Mouse (Mus musculus) ES-Bruce4 (cell line): ENCODE results near the gene Yju2. TPM values are rescaled to one million over a fixed set of nuclear protein-coding genes. Genes with fewer than 3 reads are reported as not detected.

ENCODE experiments used
- H3K27ac ChIP-seq: 2 replicates; pipeline ENCODE4 v1.5.1; 2012; ENCODE audit warnings: low read length, inconsistent platforms; ENCODE audit not compliant: insufficient read depth
- H3K27me3 ChIP-seq: 2 replicates; pipeline ENCODE4 v1.6.1; 2012; ENCODE audit warnings: mild to moderate bottlenecking, low read length, inconsistent platforms; ENCODE audit not compliant: control insufficient read depth, poor library complexity, insufficient read depth, severe bottlenecking
- H3K36me3 ChIP-seq: 2 replicates; pipeline ENCODE4 v1.6.1; 2012; ENCODE audit warnings: inconsistent platforms, mild to moderate bottlenecking, low read length, moderate library complexity; ENCODE audit not compliant: control insufficient read depth, poor library complexity, insufficient read depth, severe bottlenecking
- H3K4me1 ChIP-seq: one replicate; pipeline ENCODE4 v1.8.1; 2011; ENCODE audit warnings: low read length; ENCODE audit not compliant: control insufficient read depth, insufficient read depth
- H3K4me3 ChIP-seq: 2 replicates; pipeline ENCODE4 v1.5.1; 2011; ENCODE audit warnings: low read depth, mild to moderate bottlenecking, low read length
- H3K9ac ChIP-seq: 2 replicates; pipeline ENCODE4 v1.6.1; 2012; ENCODE audit warnings: low read depth, mild to moderate bottlenecking, inconsistent platforms; ENCODE audit not compliant: poor library complexity, severe bottlenecking
- H3K9me3 ChIP-seq: replicated peaks from 2 replicates; pipeline ENCODE4 v1.6.1; 2012; ENCODE audit warnings: mild to moderate bottlenecking, low read length, inconsistent platforms; ENCODE audit not compliant: control insufficient read depth, poor library complexity, insufficient read depth, severe bottlenecking
- CTCF ChIP-seq: IDR thresholded peaks from one replicate; pipeline ENCODE4 v1.8.1; 2011; ENCODE audit warnings: low read depth, low read length
- EP300 ChIP-seq: IDR thresholded peaks from 2 replicates; pipeline ENCODE4 v1.6.1; 2011; ENCODE audit warnings: low read depth, low read length; ENCODE audit not compliant: insufficient read depth
- POLR2A ChIP-seq: IDR thresholded peaks from one replicate; pipeline ENCODE4 v1.8.1; 2011; ENCODE audit warnings: low read length; ENCODE audit not compliant: insufficient read depth
- polyA plus RNA-seq: library from polyadenylated mRNA; stranded (reverse); fragments of >200 nt; gene quantifications from 2 replicates; pipeline ENCODE4 v1.2.4, GENCODE M21; 2011; ENCODE audit warnings: low read depth; ENCODE audit not compliant: missing spikeins, insufficient read depth, insufficient read length

Yju2 gene
- polyA plus RNA-seq, 1 experiment, result 10.7 TPM

DNA sequence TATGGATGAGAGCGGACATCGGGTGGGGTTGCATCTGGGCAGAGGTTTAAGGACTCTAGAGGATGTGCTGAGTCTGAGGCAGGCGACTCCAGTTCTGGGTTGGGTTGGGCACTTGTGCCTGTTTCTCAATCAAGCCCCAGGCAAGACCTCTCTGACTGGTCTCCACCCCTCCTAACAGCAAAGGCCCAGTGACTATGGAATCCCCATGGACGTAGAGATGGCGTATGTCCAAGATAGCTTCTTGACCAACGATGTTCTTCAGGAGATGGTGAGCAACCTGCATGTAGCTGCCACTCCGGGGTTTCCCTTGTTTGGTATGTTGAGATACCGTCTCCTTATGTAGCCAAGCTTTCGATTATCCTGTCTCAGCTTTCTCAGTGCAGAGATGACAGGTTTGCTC lies 56.4 kb downstream of the Yju2 start:
- Histone ChIP-seq H3K4me3 (no peak overlapping the region), H3K36me3 (peaks cover 39% of the 10 kb centered on the region), H3K4me1 (peaks cover 1% of the 10 kb centered on the region), H3K27ac (no peak overlapping the region), H3K9me3 (no peaks in the 10 kb centered on the region), H3K9ac (no peak overlapping the region), H3K27me3 (no peaks in the 10 kb centered on the region)
- no peak for TF ChIP-seq CTCF
- TF ChIP-seq POLR2A, result no peak
- no peak for TF ChIP-seq EP300

DNA sequence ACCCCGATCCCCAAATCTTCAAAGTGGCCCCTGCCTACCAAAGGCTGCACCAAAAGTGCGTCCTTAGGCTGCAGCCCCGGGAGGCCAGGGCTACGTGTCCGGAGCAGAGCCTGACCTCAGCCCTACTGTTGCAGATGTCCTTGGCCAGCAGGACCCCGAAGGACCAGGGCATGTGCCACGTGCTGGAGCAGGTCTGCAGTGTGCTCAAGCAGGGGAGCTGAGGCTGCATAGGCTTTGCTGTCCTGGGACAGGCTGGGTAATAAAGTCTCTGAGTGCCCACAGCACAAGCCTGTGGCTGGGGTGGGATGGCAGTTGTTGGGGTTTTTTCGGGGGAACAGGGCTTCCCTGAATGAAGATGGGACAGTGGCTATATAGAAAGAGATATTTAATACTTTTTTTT lies 57.5 kb downstream of the Yju2 start:
- Histone ChIP-seq H3K9ac (no peak overlapping the region), H3K4me1 (no peaks in the 10 kb centered on the region), H3K27me3 (no peaks in the 10 kb centered on the region), H3K9me3 (no peaks in the 10 kb centered on the region), H3K36me3 (peaks cover 37% of the 10 kb centered on the region), H3K4me3 (no peak overlapping the region), H3K27ac (no peak overlapping the region)
- TF ChIP-seq POLR2A (no peak), CTCF (no peak), EP300 (no peak)

DNA sequence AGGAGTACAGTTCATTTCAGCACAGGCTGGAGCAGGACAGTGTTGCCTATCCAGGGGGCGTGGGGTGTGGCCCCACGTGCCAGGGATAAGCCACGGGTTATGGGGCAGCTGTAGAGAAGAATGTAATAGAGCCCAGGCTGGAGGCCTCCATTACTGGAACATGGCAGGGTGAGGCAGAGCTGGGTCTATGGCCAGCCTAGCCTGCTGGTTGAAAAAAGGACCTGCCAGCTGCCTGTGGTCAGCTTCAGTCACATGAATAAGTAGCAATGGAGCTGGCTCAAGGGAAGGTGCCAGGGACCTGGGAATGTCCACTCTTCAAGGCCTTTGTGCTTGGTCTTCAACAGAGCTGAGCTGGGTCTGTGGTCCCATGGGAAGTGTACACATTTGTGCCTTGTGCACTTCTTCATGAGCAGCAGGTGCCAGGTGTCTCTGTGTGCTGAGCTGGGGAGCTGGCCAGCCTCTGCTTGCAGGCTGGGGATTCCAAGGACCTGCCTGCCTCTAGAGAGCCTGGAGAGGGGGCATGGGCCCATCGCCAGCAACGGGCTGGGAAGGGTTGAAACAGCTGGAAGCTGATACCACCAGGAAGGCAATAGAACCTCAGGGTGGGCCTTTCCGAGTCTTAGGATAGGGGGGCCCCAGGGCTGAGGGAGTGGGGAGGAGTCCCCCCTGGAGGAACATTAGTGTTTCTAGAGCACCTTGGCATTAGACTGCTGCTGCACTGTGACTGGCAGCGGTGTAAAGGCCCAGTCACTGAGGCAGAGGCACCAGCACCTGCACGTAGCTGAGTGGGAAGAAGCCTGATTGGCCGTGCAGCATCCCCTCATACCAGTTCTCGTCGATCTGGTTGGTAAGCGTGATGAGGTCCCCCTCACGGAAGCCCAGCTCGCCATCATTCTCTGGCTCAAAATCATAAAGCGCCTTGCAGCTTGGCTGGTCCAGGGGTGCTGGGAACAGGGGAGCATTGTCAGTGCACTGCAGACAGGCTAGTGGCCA lies 58.2 kb downstream of the Yju2 start:
- no peaks in the 10 kb centered on the region for H3K9me3 ChIP-seq
- no peak overlapping the region for H3K9ac ChIP-seq
- no peak overlapping the region for H3K27ac ChIP-seq
- no peaks in the 10 kb centered on the region for H3K4me1 ChIP-seq
- no peaks in the 10 kb centered on the region for H3K27me3 ChIP-seq
- peaks cover 31% of the 10 kb centered on the region for H3K36me3 ChIP-seq
- TF ChIP-seq CTCF, result no peak
- TF ChIP-seq EP300, result no peak
- TF ChIP-seq POLR2A, result no peak
- no peak overlapping the region for H3K4me3 ChIP-seq

DNA sequence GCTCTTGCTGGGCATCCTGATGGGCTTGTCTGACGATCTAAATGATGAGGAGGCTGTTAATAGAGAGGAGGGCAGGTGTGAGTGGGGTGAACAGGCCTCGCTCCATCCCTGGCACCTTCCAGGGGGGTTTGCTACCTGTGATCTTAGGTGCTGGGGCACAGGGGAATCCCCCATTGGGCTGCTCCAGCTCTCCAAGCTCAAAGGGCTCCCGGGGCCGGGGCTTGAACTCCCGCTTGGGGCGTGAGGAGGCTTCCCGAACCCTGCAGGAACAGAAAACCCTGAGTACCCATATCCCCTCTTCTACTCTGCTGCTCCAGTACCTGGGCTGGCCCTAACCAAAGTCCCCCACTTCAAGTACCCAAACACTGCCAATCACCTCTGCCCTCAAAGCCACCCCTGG lies 58.9 kb downstream of the Yju2 start:
- Histone ChIP-seq H3K9me3 (no peaks in the 10 kb centered on the region), H3K4me3 (no peak overlapping the region), H3K36me3 (peaks cover 26% of the 10 kb centered on the region), H3K27ac (no peak overlapping the region), H3K27me3 (no peaks in the 10 kb centered on the region), H3K9ac (no peak overlapping the region), H3K4me1 (no peaks in the 10 kb centered on the region)
- TF ChIP-seq POLR2A (no peak), CTCF (no peak), EP300 (no peak)

Other genes starting within 250 kb of the Yju2 start
- gene Pot1b, start 246.5 kb upstream of the Yju2 start, polyA plus RNA-seq, result 17.8 and 21.0 TPM in 2 replicates
- gene Adgre4, start 209.1 kb upstream of the Yju2 start, polyA plus RNA-seq, result not detected in 2 replicates
- gene Zfp119a, start 80.2 kb upstream of the Yju2 start, polyA plus RNA-seq, result 2.5 and 3.7 TPM in 2 replicates
- gene Zfp959, start 67.0 kb upstream of the Yju2 start, polyA plus RNA-seq, result 8.4 and 10.0 TPM in 2 replicates
- gene Zfp119b, start 9.6 kb upstream of the Yju2 start, polyA plus RNA-seq, result 7.5 and 7.8 TPM in 2 replicates
- not detected in 2 replicates for gene Ebi3, start 6.5 kb upstream of the Yju2 start, polyA plus RNA-seq
- gene Shd, start 11.4 kb downstream of the Yju2 start, polyA plus RNA-seq, result 2.5 and 4.3 TPM in 2 replicates
- 22.0 and 46.7 TPM in 2 replicates for gene Fsd1, start 27.4 kb downstream of the Yju2 start, polyA plus RNA-seq
- 16.7 and 18.1 TPM in 2 replicates for gene Stap2, start 46.5 kb downstream of the Yju2 start, polyA plus RNA-seq
- gene Mpnd, start 46.6 kb downstream of the Yju2 start, polyA plus RNA-seq, result 61.9 and 69.3 TPM in 2 replicates
- 52.3 and 57.0 TPM in 2 replicates for gene Sh3gl1, start 77.5 kb downstream of the Yju2 start, polyA plus RNA-seq
- 33.6 and 38.5 TPM in 2 replicates for gene Chaf1a, start 81.3 kb downstream of the Yju2 start, polyA plus RNA-seq
- gene Ubxn6, start 115.9 kb downstream of the Yju2 start, polyA plus RNA-seq, result 38.4 and 38.7 TPM in 2 replicates
- gene Hdgfl2, start 120.5 kb downstream of the Yju2 start, polyA plus RNA-seq, result 77.5 and 82.8 TPM in 2 replicates
- gene Plin4, start 150.7 kb downstream of the Yju2 start, polyA plus RNA-seq, result 0.21 and 0.35 TPM in 2 replicates
- gene Plin5, start 158.5 kb downstream of the Yju2 start, polyA plus RNA-seq, result 0.90 and 1.0 TPM in 2 replicates
- not detected in 2 replicates for gene Lrg1, start 162.9 kb downstream of the Yju2 start, polyA plus RNA-seq
- 2.1 and 2.5 TPM in 2 replicates for gene Sema6b, start 181.2 kb downstream of the Yju2 start, polyA plus RNA-seq
- gene Tnfaip8l1, start 203.4 kb downstream of the Yju2 start, polyA plus RNA-seq, result 1.8 and 2.5 TPM in 2 replicates
- gene Mydgf, start 224.8 kb downstream of the Yju2 start, polyA plus RNA-seq, result 37.4 and 48.4 TPM in 2 replicates